Mouse (Mus musculus): ENCODE measurements at regions not wholly inside any gene's neighbourhood (a gene's known extent, or its start where the extent isn't known, plus 50 kb on each side); places are given as distances from the start of the nearest gene placed in this dataset.

GRCm38 (mm10) chr4:5206394-5207099, 413.4 kb upstream of the Impad1 start:
- no peak for TF ChIP-seq NANOG (IDR thresholded peaks at IDR 0.05; ENCODE audit: borderline replicate concordance, low read length)
- TF ChIP-seq CTCF (conservative IDR thresholded peaks at IDR 0.05; ENCODE audit: low read length): no peak

All from E14TG2a.4 (cell line).